Mouse (Mus musculus) hindbrain, postnatal 0 days (tissue): ENCODE results near the gene Tfrc. TPM values are rescaled to one million over a fixed set of nuclear protein-coding genes. Genes with fewer than 3 reads are reported as not detected.

ENCODE experiments used
- ATAC-seq: fragments of 200-750 bp; cut with Nextera tagmentation; 2 replicates; pipeline ENCODE4 v1.8.0; 2017; ENCODE audit warnings: mild to moderate bottlenecking, moderate TSS enrichment, moderate library complexity
- DNase-seq: peaks from one replicate; pipeline ENCODE4 v3.0.0-alpha.2; 2015; ENCODE audit warnings: low spot score
- H3K27ac ChIP-seq: fragments of 300-500 bp; sonication (generic); 2 replicates; pipeline ENCODE4 v1.5.1; 2014; ENCODE audit warnings: mild to moderate bottlenecking
- H3K27me3 ChIP-seq: fragments of 300-500 bp; sonication (generic); 2 replicates; pipeline ENCODE4 v1.6.1; 2014; ENCODE audit warnings: low read length, mixed read lengths; ENCODE audit not compliant: insufficient read depth
- H3K36me3 ChIP-seq: fragments of 300-500 bp; sonication (generic); 2 replicates; pipeline ENCODE4 v1.6.1; 2014; ENCODE audit warnings: low read length, mixed read lengths; ENCODE audit not compliant: insufficient read depth
- H3K4me1 ChIP-seq: fragments of 300-500 bp; sonication (generic); 2 replicates; pipeline ENCODE4 v1.6.1; 2014; ENCODE audit warnings: antibody characterized with exemption, low read length, mixed read lengths; ENCODE audit not compliant: insufficient read depth
- H3K4me2 ChIP-seq: fragments of 300-500 bp; sonication (generic); 2 replicates; pipeline ENCODE4 v1.6.1; 2014; ENCODE audit warnings: low read depth, mild to moderate bottlenecking, low read length, moderate library complexity, mixed read lengths
- H3K4me3 ChIP-seq: fragments of 300-500 bp; sonication (generic); 2 replicates; pipeline ENCODE4 v1.5.1; 2014; ENCODE audit warnings: low read length
- H3K9ac ChIP-seq: fragments of 300-500 bp; sonication (generic); replicated peaks from 2 replicates; pipeline ENCODE4 v1.6.1; 2014; ENCODE audit warnings: mild to moderate bottlenecking, low read length, moderate library complexity, mixed read lengths
- H3K9me3 ChIP-seq: fragments of 300-500 bp; sonication (generic); 2 replicates; pipeline ENCODE4 v1.6.1; 2016; ENCODE audit warnings: low read length, mixed read lengths
- CTCF ChIP-seq: IDR thresholded peaks from 2 replicates; pipeline ENCODE4 v1.5.1; 2016; ENCODE audit warnings: antibody characterized with exemption, control low read depth, low read depth
- WGBS: fragments of 180-500 bp; shearing (Covaris S2); extraction: QIAGEN DNeasy Blood & Tissue Kit; methylation state at CpG from one replicate; pipeline ENCODE4 v1.1.7; 2014; 5-methylcytosine and 5-hydroxymethylcytosine counted together
- polyA plus RNA-seq: library from polyadenylated mRNA; unstranded; fragments of >200 nt; fragmentation: Nextera tagmentation; extraction: Ambion mirVana; gene quantifications from 2 replicates; pipeline ENCODE4 v1.2.1, GENCODE M21; 2015
- total RNA-seq: library from RNA; depleted of rRNA; stranded (reverse); fragments of >200 nt; gene quantifications from 2 replicates; pipeline ENCODE4 v1.2.3, GENCODE M21; 2014

Gene Tfrc
- total and polyA plus RNA-seq, 2 experiments from 2014 or later: 38.3 to 51.9 TPM

GRCm38 (mm10) chr16:32641440-32642219 lies 32.9 kb downstream of the Tfrc start:
- Histone ChIP-seq H3K4me1 (peaks cover 16% of the 10 kb centered on the region), H3K27ac (no peak overlapping the region), H3K9ac (no peak overlapping the region), H3K36me3 (no peaks in the 10 kb centered on the region), H3K4me2 (no peak overlapping the region), H3K4me3 (no peak overlapping the region), H3K27me3 (no peaks in the 10 kb centered on the region), H3K9me3 (no peaks in the 10 kb centered on the region)
- DNase-seq: no peak
- no peak for TF ChIP-seq CTCF
- WGBS: 59% methylated on average over 19 of the region's 20 CpGs
- ATAC-seq: no peak

GRCm38 (mm10) chr16:32642280-32642679 lies 33.6 kb downstream of the Tfrc start:
- Histone ChIP-seq H3K36me3 (no peaks in the 10 kb centered on the region), H3K9me3 (no peaks in the 10 kb centered on the region), H3K4me3 (no peak overlapping the region), H3K27me3 (no peaks in the 10 kb centered on the region), H3K9ac (no peak overlapping the region), H3K4me1 (peaks cover 16% of the 10 kb centered on the region), H3K27ac (no peak overlapping the region), H3K4me2 (no peak overlapping the region)
- ATAC-seq: no peak
- peak; percentile 42 for DNase-seq
- no peak for TF ChIP-seq CTCF
- 41% methylated on average over 13 of the region's 13 CpGs for WGBS

GRCm38 (mm10) chr16:32643661-32644061 lies 34.9 kb downstream of the Tfrc start, which contains the start of gene Tnk2:
TSS of gene Tnk2 (plus strand) at chr16:32643874.
- H3K27ac ChIP-seq: peak within 1 kb of the TSS; percentile 91
- DNase-seq (peak; percentile 94), ATAC-seq (peak; percentile 84)
- WGBS: 1% methylated on average over 29 of the region's 40 CpGs
- H3K4me2 ChIP-seq: peak within 1 kb of the TSS; percentile 68
- peak within 1 kb of the TSS; percentile 90 for H3K9ac ChIP-seq
- peaks cover 16% of the 10 kb centered on the region for H3K4me1 ChIP-seq
- H3K36me3 ChIP-seq: no peaks in the 10 kb centered on the region
- peak within 1 kb of the TSS; percentile 81 for H3K4me3 ChIP-seq
- no peaks in the 10 kb centered on the region for H3K27me3 ChIP-seq
- no peaks in the 10 kb centered on the region for H3K9me3 ChIP-seq
- TF ChIP-seq CTCF: no peak

GRCm38 (mm10) chr16:32644069-32644800 lies 35.5 kb downstream of the Tfrc start:
- Histone ChIP-seq H3K4me1 (peaks cover 16% of the 10 kb centered on the region), H3K4me2 (peak overlapping the region; percentile 68), H3K9me3 (no peaks in the 10 kb centered on the region), H3K27me3 (no peaks in the 10 kb centered on the region), H3K9ac (peak overlapping the region; percentile 90), H3K4me3 (peak overlapping the region; percentile 81), H3K36me3 (no peaks in the 10 kb centered on the region), H3K27ac (peak overlapping the region; percentile 91)
- DNase-seq: peak; percentile 54
- no peak for TF ChIP-seq CTCF
- WGBS: under 1% methylated on average over 42 of the region's 82 CpGs
- ATAC-seq: peak; percentile 65

GRCm38 (mm10) chr16:32644801-32645170 lies 36.1 kb downstream of the Tfrc start:
- H3K36me3 ChIP-seq: no peaks in the 10 kb centered on the region
- H3K4me1 ChIP-seq: peaks cover 16% of the 10 kb centered on the region
- no peak for TF ChIP-seq CTCF
- peak overlapping the region; percentile 81 for H3K4me3 ChIP-seq
- WGBS: 11% methylated on average over 12 of the region's 12 CpGs
- H3K9ac ChIP-seq: peak overlapping the region; percentile 90
- H3K9me3 ChIP-seq: no peaks in the 10 kb centered on the region
- ATAC-seq (0 out of 2 replicates have a peak, but pooled peaks have one; percentile 1), DNase-seq (no peak)
- H3K4me2 ChIP-seq: peak overlapping the region; percentile 68
- H3K27me3 ChIP-seq: no peaks in the 10 kb centered on the region
- peak overlapping the region; percentile 91 for H3K27ac ChIP-seq

GRCm38 (mm10) chr16:32645361-32645914 lies 36.7 kb downstream of the Tfrc start:
- Histone ChIP-seq H3K9me3 (no peaks in the 10 kb centered on the region), H3K27ac (peak overlapping the region; percentile 91), H3K4me1 (peaks cover 16% of the 10 kb centered on the region), H3K36me3 (no peaks in the 10 kb centered on the region), H3K27me3 (no peaks in the 10 kb centered on the region), H3K4me3 (peak overlapping the region; percentile 81), H3K9ac (peak overlapping the region; percentile 90), H3K4me2 (peak overlapping the region; percentile 68)
- DNase-seq (peak; percentile 92), ATAC-seq (peak; percentile 80)
- peak; percentile 55 for TF ChIP-seq CTCF
- 2% methylated on average over 14 of the region's 14 CpGs for WGBS
